Mouse (Mus musculus): ENCODE results near the gene Crnn. TPM values are rescaled to one million over a fixed set of nuclear protein-coding genes. Genes with fewer than 3 reads are reported as not detected.

Gene Crnn
- polyA plus RNA-seq, 1 experiment = not detected

GRCm38 (mm10) chr3:93180856-93181255, 36.3 kb downstream of the Crnn start:
- no peak for TF ChIP-seq GATA1 (IDR thresholded peaks at IDR 0.05; ENCODE audit: low read length)
- no peak for TF ChIP-seq TAL1 (IDR thresholded peaks at IDR 0.05; ENCODE audit: low read length)
- Histone ChIP-seq H3K9me3 (ENCODE audit: control insufficient read depth, low read length) (peaks cover 8% of the 10 kb centered on the region), H3K27me3 (ENCODE audit: control insufficient read depth) (no peaks in the 10 kb centered on the region), H3K36me3 (ENCODE audit: control insufficient read depth) (no peaks in the 10 kb centered on the region), H3K4me3 (replicated peaks) (no peak overlapping the region), H3K4me1 (ENCODE audit: control insufficient read depth) (no peaks in the 10 kb centered on the region)

- Histone ChIP-seq H3K4me1 (ENCODE audit: control insufficient read depth) (no peaks in the 10 kb centered on the region), H3K36me3 (ENCODE audit: control insufficient read depth) (no peaks in the 10 kb centered on the region), H3K4me3 (replicated peaks) (no peak within 1 kb of the TSS), H3K27me3 (ENCODE audit: control insufficient read depth) (no peaks in the 10 kb centered on the region), H3K9me3 (ENCODE audit: control insufficient read depth, low read length) (peaks cover 4% of the 10 kb centered on the region)
- TF ChIP-seq TAL1 (IDR thresholded peaks at IDR 0.05; ENCODE audit: low read length) = no peak
- TF ChIP-seq GATA1 (IDR thresholded peaks at IDR 0.05; ENCODE audit: low read length) = no peak
These were observed 52.4 kb downstream of the Crnn start, which contains the start of gene Flg2 for GRCm38 (mm10) chr3:93196978-93197377. TSS of gene Flg2 (plus strand) at chr3:93197278.

Other genes starting within 250 kb of the Crnn start
- not detected in 2 replicates for gene Lce3a, start 218.6 kb upstream of the Crnn start, polyA plus RNA-seq (2012)
- not detected in 2 replicates for gene Lce3b, start 211.8 kb upstream of the Crnn start, polyA plus RNA-seq (2012)
- gene Lce3c, start 200.3 kb upstream of the Crnn start, polyA plus RNA-seq (2012) = not detected in 2 replicates
- not detected in 2 replicates for gene Lce3d, start 187.4 kb upstream of the Crnn start, polyA plus RNA-seq (2012)
- not detected in 2 replicates for gene Lce3e, start 177.7 kb upstream of the Crnn start, polyA plus RNA-seq (2012)
- not detected in 2 replicates for gene Lce3f, start 152.6 kb upstream of the Crnn start, polyA plus RNA-seq (2012)
- gene Crct1, start 129.1 kb upstream of the Crnn start, polyA plus RNA-seq (2012) = not detected in 2 replicates
- not detected in 2 replicates for gene Lce1m, start 125.7 kb upstream of the Crnn start, polyA plus RNA-seq (2012)
- not detected in 2 replicates for gene Gm4858, start 76.0 kb upstream of the Crnn start, polyA plus RNA-seq (2012)
- not detected in 2 replicates for gene Flg2, start 52.5 kb downstream of the Crnn start, polyA plus RNA-seq (2012)
- not detected in 2 replicates for gene Flg, start 128.7 kb downstream of the Crnn start, polyA plus RNA-seq (2012)
- not detected in 2 replicates for gene Hrnr, start 175.0 kb downstream of the Crnn start, polyA plus RNA-seq (2012)
- gene Rptn, start 248.9 kb downstream of the Crnn start, polyA plus RNA-seq (2012) = 0.01 TPM in 1 of 2 replicates, not detected in the other